Mouse (Mus musculus) right cerebral cortex, postnatal 36 days (tissue): ENCODE measurements at regions not wholly inside any gene's neighbourhood (a gene's known extent, or its start where the extent isn't known, plus 50 kb on each side); places are given as distances from the start of the nearest gene placed in this dataset.
"Not testable (repeated sequence)": the region's sequence is repeated elsewhere in the genome, so short reads cannot be mapped to it uniquely, and the experiment has no call there.

Source experiments
- DNase-seq, 2 experiments: peaks; one replicate each; pipeline ENCODE4 v3.0.0; 2022; ENCODE audit warnings: low spot score in 2 of 2, mixed read lengths in 1 of 2

DNA sequence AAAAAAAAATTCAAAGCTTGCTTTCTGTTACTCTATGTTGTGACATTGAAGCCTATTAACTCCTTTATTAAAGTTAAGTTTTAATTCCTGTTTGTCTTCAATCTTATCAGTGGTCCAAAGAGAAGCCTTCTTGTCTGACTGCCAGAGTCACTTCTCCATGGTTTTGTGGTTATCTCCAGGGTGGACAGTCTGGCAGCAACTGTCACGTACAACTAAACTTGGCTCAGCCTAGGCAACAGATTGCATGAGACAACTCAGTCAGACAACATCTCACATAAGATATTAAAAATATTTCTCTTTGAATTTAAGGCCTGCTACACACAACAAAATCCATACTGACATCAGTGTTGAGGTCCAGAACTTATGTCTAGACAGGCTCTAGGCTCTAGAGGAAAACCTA, 406.7 kb upstream of the Slc39a10 start:
- DNase-seq, result no peak

DNA sequence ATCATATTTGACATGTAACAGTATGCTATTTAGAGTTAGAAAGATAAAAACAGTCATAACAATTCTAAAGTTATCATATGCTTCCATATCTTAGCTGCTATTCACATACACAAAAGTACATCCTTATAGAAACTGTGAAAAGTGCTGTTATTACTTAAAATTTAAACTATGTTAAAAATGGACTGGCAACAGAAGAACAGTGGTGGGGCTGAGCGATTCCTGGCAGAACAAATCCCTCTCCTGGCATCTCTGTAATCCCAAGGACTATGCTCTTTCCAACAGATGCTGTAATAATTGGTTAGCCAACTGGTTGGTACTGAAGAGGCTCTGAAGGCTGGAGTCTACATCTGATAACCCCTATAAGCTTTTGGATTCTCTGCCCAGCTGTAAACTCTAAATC, 393.0 kb upstream of the Slc39a10 start:
- no peak for DNase-seq

DNA sequence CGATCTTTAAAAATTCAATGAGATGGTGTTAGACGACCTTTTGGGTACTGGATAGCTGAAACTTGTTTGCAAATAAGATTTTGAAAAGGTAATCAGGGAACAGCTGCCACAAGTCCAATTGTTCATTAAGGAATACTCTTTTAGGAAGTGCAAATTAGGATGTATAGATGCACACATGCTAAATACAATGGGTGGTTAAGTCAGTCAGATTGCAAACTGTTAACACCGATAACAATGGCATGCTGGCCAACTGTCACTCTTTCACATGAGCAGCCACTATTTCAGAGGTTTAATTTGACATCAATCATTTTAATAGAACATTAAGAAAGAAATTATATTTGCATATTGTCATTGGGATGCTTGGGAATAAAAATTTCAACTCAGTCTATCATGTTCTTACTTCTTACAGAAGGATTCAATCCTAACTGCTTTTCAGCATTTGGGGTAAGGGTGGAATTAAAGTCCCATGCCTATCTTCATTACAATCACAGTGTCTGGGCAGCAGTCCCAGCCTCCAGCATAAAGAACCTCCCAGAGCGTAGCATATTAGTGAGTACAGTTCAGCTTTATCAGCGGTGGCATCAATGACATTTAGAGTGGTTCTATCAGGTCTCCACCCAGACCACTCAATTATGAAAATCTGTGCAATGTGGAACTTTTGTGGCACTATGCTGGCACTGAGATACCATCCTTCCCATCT, 385.8 kb upstream of the Slc39a10 start:
- no peak for DNase-seq

DNA sequence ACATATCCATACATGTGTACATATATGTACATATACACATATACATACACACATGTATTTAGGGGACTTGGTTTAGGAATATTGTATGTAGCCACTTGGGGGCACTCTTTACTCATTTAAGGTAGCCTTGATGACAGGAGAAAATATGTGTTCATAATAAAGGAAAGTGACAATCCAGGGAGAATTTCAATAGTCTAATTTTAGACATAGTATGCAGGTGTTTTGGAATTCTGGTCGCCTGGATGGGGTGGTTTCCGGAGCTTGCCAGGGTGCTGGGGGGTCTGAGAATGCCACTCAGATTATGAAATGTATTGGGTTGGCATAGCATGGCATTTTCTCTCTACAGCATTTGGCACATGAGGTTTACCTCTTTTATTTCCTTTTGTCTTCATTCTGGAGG, 385.2 kb upstream of the Slc39a10 start:
- DNase-seq, result peak in 1 of 2 experiments; percentile 7

DNA sequence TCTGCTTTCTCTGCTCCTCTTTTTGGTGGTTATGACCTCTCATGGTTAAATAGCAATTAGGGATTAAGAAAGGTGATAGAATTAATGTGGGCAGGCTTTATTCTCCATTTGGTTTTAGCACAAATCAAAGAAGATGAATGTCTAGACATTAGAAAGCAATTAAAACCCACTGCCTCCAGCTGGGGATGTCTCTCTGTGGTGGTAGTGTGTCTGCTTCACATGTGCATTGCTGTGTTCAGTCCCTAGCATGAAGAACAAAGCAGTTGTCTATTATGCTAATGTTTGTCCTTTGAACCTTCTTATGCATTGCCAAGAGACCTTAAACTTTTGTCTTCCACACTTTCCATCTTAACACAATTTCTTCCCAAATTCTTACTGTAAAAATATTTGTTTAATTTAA, 379.5 kb upstream of the Slc39a10 start:
- DNase-seq, result no peak

DNA sequence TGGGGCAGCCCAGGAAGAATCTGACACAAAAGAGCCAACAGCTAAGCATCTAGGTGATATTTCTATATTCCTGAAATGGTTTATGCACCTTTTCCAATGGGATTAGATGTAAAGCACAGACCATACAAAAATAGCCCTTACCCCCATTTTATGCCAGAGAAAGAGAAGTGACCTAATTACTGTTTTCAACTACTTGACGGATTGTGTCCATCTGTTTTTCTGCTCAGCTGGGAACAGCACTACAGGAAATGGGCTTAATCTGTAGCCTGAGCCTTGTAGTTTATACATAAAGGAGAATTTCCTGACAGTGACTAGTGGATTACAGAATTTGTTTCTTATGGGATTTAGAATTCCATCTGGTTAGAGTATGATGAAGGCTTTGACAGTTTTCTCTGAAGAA, 371.0 kb upstream of the Slc39a10 start:
- DNase-seq, result no peak

DNA sequence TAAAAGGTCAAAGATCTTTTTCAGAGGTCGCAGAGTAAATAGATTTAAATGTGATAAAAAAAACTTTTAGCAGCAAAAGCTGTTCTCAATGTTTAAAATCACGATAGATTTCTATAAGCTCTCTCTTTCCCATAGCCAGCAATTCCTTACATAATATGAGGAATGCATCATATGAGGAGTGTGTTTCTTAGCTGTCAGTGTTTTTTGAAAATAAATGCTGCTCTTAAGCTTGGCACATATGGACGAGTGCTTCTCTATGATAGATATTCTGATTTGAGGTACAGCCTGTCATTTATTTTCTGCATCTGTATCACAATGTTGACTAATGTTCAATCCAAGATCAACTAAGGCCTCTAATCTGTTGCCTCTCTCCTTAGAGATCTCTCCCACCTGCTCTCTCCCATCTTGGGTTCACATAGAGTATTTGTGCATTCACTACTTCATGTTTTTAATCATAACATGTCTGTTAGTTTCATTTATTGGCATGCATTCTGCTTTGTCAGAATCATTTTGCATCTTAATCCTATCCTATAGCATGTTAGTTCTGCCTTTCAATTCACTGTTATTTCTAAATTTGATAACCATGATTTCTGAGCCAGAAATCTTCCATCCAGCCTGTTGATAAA, 369.0 kb upstream of the Slc39a10 start:
- DNase-seq, result no peak

DNA sequence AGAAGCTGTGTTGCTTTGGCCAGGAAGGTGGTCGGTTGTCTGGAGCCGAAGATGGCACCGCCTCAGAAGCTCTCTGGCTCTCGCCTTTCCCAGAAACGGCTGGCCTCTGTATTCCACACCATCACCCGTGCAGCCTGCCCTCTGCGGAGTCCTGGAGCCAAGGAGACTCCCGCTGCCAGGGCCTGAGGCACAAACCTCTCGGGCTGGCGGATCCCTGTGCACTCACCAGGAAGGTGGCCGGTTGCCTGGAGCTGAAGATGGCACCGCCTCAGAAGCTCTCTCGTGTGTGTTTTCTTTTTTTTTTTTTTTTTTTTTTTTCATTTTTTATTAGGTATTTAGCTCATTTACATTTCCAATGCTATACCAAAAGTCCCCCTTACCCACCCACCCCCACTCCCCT, 358.1 kb upstream of the Slc39a10 start:
- DNase-seq, result not testable (repeated sequence)

DNA sequence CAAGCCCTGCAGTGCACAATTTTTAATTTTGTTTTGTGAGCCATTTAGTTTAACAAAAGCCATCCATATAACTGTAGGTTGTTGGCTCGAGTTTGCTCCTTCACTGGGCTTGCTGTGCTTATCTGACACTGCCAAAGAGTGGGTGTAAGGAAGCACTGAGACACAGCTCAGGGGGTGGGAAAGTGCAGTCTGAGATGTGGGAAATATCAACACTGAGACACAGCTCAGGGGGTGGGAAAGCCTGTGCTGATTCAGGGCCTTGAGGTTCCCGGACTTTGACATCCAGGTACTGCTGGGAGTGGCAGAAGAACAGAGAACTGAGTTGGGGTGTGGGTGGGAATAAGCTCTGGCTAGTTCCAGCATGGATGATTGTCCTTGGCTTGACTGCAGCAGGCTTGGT, 324.4 kb upstream of the Slc39a10 start:
- peak in 1 of 2 experiments; percentile 24 for DNase-seq

DNA sequence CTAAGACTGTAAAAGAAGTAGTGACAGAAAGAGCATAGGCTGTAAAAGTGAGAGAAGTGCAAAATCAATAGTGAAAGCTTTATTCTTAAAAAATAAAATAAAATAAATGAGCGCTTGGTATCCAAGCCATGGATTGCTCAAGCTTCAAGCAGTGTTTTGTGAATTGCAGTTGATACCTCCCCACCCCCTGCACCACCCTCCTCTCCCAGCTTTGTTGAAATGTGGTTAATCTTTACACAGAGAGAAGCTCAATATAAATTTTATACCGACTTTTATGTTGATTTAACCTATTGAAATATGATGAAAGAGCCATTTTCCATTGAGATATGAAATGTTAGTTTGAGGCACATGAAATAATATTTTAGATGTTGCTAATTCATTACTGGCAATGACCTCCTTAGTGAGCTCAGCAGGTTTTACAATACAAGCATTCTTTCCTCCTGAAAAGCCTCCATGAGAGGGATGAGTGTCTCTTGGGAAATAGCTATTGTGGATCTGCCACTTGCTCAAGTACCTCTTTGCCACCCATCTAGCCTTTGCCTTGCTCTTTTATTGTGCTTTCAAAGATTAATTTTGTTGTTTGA, 323.9 kb upstream of the Slc39a10 start:
- DNase-seq, result no peak

DNA sequence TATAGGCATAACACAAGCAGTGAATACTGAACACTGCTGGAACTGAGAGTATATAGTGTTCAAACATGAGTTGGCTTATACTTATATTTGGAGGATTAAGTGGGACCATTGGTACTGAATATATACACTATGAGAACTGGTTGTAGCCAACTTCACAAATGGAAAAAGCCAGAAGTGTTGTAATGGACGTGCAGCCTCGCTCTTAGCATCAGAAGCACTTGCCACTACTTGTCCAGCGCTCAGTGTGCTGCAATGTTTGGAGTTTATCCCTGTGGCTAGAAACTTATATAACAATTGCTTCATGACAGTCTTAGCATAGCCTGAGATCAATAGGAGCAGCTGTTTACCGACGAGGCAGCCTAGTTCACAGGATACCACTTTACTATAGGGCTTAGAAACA, 320.8 kb upstream of the Slc39a10 start:
- no peak for DNase-seq

DNA sequence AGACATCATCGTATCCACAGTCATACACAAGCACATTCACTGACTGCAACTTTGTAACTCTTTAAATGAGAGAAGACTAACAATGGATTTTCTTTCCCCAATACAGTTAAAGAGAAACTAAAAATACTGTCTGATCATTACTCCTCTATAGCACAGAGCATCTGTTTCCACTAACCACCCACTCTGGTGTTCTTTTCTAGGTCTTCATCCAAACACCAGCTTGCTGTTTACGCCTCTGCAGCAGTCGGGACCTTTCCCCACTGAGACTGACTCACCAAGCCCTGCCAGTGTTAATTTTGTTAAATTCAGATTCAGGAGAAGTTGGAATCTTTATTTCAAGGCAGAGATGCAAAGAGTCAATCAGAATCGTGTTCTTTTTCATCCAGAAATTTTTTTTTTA, 300.3 kb upstream of the Slc39a10 start:
- peak; percentile 65 to 67 for DNase-seq

DNA sequence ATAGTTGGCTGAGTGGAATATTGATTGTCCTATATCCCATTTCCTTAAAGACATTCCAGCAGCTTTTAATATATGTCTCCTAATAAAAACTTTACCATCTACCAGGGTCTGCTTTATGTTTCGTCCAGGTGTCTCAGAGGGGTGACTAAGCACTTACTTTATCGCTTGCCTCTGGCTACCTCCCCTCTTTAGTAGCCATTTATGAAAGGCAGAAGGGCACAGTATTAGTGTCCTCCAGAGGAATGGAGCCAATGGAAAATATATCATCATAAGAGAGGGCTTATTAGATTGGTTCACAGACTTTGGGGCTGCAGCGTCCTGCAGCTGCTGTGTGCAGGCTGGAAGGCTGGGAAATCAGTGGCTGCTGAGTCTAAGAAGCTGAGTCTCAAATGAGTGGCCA, 271.8 kb upstream of the Slc39a10 start:
- DNase-seq, result no peak

DNA sequence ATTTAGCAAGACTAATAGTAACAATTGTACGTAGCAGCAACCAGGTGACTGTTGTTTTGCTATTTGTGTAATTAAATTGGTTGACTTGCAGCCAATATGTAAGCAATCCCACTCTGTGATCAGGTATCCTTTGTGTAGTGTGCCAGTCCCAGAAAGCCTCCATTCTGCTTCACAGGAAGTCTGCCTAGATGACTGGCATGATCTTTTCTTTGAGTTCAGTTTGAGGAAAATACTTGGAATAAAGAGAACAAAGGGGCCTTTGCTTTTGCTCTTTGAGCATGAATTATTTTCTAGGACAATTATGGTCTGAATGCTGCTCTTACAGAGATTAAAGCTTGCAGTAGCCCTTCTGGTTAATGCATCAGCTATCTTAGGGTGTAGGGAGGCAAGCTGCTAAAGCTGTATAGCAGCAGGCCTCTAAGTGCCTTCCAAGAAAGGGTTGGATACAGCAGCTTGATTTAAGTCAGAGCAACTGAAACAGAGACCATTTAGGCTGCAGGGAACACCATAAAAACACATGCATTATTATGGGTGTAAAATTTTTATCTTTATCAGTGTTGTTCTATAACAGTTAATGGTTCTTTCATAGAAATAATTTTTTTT, 271.3 kb upstream of the Slc39a10 start:
- DNase-seq, result no peak

DNA sequence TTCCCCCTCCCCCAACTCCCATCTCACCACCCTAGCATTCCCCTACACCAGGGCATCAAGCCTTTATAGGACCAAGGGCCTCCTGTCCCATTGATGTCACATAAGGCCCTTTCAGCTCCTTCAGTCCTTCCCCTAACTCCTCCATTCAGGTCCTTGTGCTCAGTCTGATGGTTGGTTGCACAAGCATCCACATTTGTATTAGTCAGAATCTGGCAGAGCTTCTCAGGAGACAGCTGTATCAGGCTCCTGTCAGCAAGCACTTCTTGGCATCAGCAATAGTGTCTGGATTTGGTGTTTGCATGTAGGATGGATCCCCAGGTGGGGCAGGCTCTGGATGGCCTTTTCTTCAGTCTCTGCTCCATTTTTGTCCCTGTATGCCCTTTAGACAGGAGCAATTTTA, 237.4 kb upstream of the Slc39a10 start:
- DNase-seq, result not testable (repeated sequence)

DNA sequence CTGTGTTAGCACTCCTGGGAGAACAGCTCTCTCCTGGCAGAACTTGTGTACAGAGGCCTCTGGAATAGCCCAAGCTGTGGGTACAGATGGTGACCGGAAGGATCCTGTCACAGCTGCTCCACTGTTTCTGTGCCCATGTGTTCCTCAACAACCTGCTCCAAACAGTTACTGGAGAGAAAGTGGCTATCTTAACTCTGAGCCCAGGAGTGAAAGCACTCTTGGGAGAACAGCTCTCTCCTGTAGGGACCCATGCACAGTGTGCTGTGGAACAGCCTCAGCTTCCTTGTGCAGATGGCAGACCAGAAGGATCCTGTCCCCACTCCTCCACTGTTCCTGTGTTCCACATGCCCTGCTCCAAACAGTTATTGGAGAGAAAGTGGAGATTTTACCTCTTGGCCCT, 227.0 kb upstream of the Slc39a10 start:
- peak; percentile 6 to 30 for DNase-seq

DNA sequence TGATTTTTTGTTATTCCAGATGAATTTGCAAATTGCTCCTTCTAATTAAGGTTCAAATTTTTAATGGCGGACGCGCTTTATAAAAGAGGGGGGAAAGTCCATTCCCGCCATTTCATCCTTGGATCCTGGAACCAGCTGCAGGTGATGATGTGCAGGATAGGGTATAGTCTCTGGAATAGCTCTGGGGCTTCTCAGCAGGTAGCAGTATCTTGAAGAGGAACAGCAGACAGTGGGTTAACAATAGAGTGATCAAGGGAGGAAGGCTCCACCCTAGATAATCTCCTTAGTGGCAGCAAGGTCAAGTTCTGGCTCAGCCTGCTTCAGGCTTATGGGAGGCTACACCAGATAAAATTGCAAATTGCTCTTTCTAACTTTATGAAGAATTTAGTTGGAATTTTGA, 224.0 kb upstream of the Slc39a10 start:
- DNase-seq, result not testable (repeated sequence)

DNA sequence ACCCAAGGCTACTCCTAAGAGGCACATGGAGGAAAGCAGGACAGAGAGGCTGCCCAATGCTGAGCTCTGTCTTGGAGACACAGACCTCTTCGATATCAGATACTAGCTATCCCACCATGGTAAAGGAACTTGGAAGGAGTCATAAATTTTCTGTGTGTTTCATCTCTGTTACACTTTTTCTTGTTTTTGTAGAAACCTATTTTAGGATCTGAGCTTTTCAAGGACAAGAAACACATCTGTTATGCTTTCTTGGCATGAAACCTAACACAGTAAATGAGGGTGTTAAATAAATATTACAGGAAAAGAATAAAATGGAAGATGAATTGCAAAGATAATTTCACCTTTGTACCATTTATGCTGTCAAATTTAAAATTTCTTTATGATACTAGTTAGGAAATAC, 219.8 kb upstream of the Slc39a10 start:
- DNase-seq, result no peak

DNA sequence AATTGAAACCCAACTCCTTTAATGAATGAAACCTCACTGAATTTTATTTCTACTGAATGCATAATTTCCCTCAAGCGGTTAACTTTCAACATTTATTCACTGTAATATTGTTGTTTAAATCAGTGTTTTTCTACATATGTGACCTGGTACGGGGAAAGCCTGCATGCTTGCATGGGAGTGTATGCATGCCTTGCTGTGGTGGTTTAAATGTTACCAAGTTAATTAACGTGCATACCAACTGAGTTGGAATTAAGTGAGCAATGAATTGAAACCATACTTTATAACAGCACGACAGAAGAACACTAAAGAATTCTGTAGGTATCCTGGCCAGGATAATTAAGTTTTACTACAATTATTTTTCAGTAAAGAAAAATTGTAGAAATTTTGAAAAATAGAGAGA, 211.4 kb upstream of the Slc39a10 start:
- DNase-seq, result no peak

DNA sequence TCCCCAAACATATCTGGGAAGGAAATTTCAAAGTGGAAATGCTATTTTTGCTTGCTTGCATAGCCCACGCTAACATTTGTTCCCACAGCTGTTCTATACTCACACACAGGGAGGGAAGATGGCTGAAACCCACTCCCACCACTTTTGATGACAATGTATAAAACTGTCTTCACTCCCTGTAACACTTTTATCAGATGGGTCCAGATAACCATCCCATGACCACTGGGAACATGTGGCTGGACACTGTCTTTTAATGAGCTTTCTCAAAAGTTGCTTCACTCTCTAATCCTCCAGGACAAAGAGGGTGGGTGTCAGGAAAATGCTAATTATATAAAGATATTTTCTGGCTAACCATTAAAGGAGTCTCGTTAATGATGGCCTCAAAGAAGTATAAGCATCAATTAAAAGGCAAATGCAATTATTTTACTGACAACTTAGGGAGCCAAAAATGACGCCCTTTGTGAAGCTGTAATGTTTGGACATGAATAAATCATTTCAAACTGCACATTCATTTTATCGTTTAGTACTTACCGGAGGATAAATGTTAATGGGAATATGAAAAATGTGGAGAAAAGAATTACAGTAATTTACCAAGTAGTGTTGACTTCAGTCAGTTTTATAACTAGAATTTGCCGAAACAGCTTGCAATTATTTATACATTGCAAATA, 210.8 kb upstream of the Slc39a10 start:
- peak; percentile 20 to 70 for DNase-seq

DNA sequence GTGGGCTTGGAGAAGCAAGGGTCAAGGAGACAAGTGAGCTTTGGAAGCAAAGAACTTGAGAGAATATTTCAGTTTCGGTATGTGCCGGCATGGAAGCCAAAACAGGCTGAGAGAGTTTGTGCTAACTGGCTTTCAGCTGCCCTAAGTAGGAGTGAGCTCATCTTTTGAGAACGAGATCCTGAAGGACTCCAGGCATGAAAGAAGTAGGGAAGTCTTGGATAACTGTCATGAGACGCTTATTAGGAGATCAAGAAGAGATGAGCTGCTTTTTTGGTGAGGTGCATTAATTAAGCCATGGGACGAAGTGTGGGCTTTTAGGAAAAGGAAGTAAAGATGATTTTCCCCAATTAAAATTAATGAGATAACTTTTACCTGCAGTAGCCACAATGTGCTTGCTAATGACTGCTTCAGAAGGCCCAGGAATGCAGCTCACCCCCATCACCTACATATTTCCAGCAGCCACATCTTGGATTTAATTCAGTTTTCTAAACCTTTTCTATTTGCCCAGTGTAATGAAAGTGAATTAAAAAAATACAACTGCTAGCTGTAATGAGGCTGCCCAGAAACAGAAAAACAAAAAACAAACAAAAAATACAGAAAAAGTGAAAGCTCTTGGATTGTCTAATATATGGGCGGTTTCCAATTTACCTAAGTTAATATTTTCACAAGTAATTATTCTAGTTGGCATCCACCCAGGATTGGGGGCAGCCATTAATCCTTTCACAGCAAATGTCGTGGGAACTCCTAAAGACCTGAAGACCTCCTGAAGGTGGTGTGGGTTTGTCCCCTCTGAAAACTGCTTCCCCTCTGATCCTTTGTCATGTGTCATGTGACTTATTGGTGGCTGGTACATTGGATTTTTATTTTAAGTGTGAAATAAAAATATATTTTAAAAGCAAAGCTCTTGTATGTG, 204.7 kb upstream of the Slc39a10 start:
- no peak for DNase-seq
